Mouse (Mus musculus) ovary, postnatal 14 days (tissue): Measurements from ENCODE around the gene Akap9.
"Not testable (repeated sequence)": the region's sequence is repeated elsewhere in the genome, so short reads cannot be mapped to it uniquely, and the experiment has no call there.

Experiments
- DNase-seq: peaks from one replicate; pipeline ENCODE4 v3.0.0; 2022; ENCODE audit warnings: low spot score

Akap9 gene

DNA sequence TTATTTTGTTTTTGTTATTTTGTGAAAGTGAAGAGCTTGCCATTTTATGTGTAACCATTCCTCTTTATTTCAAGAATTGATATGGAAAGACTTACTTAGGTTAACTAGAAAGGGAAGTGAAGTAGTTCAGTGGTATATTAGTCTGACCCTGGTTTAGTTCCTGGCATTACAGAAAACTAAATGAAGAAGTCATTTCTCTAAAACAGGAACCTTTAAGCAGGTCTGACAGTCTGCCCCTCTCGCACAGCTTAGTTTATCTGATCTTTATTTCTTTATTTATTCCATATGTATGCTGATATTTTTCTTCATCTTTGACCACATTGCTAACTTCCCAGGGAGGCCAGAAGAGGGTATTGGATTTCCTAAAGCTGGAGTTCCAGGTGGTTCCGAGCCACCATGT lies 113.1 kb downstream of the Akap9 start:
- no peak for DNase-seq

DNA sequence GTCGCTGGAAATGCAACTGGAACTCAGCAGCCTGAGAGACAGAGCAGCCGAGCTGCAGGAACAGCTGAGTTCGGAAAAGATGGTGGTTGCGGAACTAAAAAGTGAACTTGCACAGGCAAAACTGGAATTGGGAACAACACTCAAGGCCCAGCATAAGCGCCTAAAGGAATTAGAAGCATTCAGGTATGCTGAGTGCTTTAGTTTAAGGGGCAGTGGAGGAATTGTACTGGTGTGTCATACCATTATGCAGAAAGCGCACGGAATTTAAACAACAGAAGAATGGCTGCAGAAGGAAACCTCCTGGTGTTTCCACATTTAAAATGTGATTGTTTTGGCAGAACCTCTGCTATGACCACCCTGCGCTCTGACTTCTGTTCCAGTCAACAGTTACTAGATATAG lies 132.5 kb downstream of the Akap9 start:
- DNase-seq = no peak

DNA sequence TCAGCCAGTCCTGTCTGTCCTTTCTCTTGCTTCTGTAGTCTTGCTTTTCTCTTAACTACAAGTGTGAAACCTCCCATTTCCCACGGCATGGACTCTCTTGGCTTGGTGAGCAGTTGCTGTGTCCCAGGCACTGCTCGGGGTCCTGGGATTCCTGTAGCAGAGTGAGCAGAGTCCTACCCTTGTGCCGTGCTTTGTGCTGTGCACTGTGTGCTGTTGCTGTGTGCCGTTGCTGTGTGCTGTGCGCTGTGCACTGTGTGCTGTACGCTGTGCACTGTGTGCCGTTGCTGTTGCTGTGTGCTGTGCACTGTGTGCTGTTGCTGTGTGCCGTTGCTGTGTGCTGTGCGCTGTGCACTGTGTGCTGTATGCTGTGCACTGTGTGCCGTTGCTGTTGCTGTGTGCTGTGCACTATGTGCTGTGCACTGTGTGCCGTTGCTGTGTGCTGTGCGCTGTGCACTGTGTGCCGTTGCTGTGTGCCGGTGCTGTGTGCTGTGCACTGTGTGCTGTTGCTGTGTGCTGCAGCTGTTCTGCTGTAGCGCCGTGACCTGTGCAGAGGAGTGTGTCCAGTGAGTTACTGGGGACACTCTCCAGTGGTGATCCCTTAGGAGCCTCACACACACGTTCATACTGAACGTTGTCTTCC lies 138.7 kb downstream of the Akap9 start:
- no peak for DNase-seq

GRCm38 (mm10) chr5:4067203-4067602 lies 139.3 kb downstream of the Akap9 start:
- DNase-seq = no peak

DNA sequence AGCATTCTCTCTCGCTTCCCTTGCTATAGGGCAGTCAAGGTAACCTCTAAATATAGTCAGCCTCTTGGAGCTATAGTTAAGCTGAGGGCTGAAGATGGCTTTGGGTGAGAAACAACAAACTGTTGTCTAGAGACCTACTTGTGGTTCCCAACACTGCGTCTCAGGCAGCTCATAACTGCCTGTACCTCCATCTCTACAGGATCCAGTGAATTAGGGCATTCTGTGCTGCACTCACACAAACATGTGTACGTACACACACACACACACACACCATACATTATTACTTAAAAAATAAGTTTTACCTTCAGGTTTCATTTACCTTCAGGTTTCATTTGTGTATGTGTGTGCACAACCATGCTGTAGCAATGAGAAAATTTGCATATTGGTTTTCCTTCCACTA lies 151.2 kb downstream of the Akap9 start:
- DNase-seq = no peak

- no peak for DNase-seq
Observed at GRCm38 (mm10) chr5:4080861-4081260, 153.0 kb downstream of the Akap9 start.

- DNase-seq = no peak
Observed at GRCm38 (mm10) chr5:4081513-4081912, 153.7 kb downstream of the Akap9 start.

DNA sequence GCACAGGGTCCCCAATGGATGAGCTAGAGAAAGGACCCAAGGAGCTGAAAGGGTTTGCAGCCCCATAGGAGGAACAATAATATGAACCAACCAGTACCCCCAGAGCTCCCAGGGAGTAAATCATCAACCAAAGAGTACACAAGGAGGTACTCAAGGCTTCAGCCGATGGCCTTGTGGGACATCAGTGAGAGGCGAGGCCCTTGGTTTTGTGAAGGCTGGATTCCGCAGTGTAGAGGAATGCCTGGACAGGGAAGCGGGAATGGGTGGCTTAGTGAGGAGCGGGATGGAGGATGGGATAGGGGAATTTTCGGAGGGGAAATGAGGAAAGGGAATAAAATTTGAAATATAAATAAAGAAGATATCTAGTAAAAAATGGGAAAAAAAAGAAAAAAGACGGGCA lies 157.1 kb downstream of the Akap9 start:
- no peak for DNase-seq

- no peak for DNase-seq
Observed at GRCm38 (mm10) chr5:4086309-4086708, 158.5 kb downstream of the Akap9 start.

DNA sequence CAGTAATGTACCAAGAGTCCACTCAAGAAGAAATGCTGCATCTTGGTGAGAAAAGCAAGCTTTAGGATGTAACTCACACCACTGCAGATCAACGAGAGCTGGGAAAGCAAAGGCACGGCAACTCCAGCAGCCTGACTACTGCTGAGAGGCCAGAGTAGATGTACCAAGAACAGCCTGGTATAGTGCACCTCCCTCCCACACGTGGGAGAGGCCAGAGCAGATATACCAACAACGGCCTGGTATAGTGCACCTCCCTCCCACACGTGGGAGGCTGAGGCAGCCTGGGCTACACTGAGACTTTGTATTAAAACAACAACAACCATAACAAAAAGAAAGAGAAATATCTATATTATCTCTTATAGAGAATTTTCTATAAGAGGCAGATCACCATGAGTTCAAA lies 160.3 kb downstream of the Akap9 start:
- no peak for DNase-seq

DNA sequence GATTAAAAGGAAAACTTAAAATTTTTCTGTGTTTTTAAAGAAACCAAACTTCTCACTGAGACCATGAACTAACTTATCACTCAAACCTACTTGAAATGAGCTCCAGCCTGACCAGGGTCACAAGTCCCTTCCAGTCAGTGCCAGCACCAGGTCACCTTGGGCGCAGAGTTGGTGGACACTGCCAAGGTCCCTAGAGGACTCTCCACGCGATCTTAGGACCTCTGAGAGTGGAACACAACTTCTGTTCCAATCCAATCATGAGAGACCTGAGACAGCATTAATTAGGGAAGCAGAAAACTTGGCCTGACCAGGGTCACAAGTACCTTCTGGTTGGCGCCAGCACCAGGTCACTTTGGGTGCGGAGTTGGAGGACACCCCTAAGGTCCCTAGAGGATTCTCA lies 166.6 kb downstream of the Akap9 start:
- no peak for DNase-seq

GRCm38 (mm10) chr5:4101031-4101430 lies 173.2 kb downstream of the Akap9 start:
- DNase-seq = no peak

GRCm38 (mm10) chr5:4101770-4102169 lies 173.9 kb downstream of the Akap9 start:
- DNase-seq = no peak

DNA sequence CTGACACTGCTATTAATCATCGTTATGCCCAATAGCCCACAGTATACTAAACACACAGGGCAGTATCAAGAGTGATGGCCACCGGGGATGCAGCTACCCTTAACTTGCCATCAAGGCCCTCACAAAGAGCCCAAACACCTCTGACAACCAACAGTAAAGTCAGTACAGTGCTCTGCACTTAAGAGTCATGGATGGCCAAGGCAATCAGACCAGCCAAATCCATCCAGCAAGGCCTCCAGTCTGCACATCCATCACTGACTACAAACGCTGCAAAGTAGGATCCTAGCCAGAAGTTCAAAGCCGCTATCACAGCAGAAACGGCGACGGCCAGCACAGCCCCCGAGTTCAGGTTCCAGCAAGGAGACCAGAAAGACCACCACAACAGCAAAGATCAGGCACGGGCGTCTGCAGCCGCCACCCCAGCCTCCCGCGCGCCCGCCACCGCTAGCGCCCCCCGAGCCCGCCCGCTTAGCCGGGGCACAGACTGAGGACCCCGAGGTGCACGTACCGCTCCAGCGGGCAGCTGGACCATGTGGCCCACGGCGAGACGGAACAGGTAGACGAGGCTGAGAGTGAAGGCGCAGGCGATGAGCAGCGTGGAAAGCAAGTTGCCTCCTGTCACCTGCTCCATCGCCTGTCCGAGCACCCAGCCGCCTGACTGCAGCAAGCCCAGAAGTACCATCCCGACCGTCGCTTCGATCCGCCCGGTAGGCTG lies 175.9 kb downstream of the Akap9 start:
- DNase-seq = peak; percentile 1

DNA sequence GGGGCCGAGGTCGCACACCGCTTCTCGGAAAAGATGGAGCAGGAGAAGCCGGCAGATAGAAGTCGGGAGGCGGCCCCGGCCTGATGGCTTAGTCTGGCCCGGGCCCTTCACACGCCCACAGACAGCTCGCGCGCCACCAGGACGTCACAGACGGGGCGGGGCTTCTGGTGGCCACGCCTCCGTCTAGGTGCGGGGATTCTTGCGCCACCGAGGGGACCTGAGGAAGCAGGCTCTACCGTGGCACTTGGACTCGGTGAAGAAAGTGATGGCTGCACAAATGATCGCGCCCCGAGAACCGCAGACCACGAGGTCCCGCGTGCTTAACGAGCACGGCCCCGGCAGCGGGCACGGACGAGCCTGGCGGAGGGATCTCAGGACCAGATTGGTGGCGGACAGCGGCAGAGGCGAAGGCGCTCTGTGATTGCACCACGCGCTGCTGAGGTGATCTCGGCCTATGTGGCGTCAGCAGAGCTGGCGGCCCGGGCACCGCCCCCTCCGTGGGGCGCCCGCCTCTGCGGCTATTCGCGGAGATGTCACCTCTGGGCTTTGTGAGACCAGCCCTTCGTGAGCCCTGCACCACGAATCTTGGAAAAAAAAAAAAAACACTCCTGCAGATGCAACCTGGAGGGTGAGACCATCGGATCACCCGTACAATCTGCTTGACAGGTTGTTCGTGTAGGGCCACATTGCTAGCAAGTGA lies 176.6 kb downstream of the Akap9 start, which contains the start of gene Cyp51:
TSS of gene Cyp51 (minus strand) at position 406 of the 700 bp plus-strand sequence.
- peak; percentile 82 for DNase-seq

GRCm38 (mm10) chr5:4105651-4106186 lies 177.9 kb downstream of the Akap9 start:
- no peak for DNase-seq

DNA sequence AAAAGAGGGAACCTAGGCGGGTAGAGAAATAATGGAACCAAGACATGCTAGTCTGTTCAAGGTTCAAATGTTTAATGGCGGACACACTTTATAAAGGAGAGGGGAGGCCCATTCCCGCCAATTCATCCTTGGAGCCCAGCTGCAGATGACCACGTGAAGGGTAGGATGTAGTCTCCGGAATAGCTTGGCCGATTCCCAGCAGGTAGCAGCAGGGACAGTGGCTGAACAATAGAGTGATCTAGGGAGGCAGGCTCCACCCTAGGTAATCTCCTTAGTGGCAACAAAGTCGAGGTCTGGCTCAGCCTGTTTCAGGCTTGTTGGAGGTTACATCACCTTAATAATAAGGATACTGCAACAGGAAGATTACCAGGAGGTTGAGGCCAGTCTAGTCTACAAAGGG lies 179.2 kb downstream of the Akap9 start:
- DNase-seq = not testable (repeated sequence)

DNA sequence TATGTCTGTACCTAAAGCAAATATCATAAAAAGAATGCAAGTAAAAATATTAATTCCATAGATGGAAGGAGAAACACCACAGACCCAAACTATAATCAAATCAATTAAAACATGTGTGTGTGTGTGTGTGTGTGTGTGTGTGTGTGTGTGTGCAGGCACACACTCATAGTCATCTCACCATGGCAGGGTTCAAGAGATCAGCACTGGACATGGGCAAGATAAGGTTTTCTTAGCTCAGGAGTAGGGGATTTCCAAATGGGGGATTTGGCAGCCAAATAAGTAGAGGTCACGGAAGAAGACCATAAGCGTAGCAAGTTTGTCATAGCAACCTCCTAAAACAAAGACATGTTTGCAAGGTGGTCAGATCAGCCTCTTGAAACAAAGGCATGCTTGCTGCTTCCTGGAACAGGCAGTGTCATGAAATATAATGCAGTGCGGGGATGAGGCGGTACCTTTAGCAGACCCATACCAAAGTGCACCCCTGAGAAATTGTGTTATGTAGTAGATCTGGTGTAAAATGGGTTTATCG lies 184.8 kb downstream of the Akap9 start:
- DNase-seq = no peak
